Mouse (Mus musculus) left cerebral cortex, postnatal 10 days (tissue): ENCODE measurements around the gene Naa40. TPM values are rescaled to one million over a fixed set of nuclear protein-coding genes. Genes with fewer than 3 reads are reported as not detected.

ENCODE experiments used
- total RNA-seq, 2 experiments: library from RNA; stranded (reverse); gene quantifications; 2 replicates each; pipeline ENCODE4 v1.2.3; 2021

The Naa40 gene
- total RNA-seq, 2 experiments from 2014 or later, result 40.6 to 41.5 TPM

Other genes starting within 250 kb of the Naa40 start
- gene Dnajc4, start 248.6 kb downstream of the Naa40 start, total RNA-seq, result 10 to 100 TPM; 15.8 to 19.4 TPM
- gene Nudt22, start 245.1 kb downstream of the Naa40 start, total RNA-seq, result 1 to 10 TPM; 9.2 to 9.5 TPM
- gene Trpt1, start 245.1 kb downstream of the Naa40 start, total RNA-seq, result 10 to 100 TPM; 20.2 to 20.8 TPM
- 1 to 10 TPM; 3.7 to 5.5 TPM for gene Fermt3, start 221.7 kb downstream of the Naa40 start, total RNA-seq
- gene Stip1, start 201.2 kb downstream of the Naa40 start, total RNA-seq, result 100 to 1,000 TPM; 136 TPM
- 1 to 10 TPM; 8.0 to 8.9 TPM for gene Macrod1, start 184.4 kb downstream of the Naa40 start, total RNA-seq
- gene Flrt1, start 135.5 kb downstream of the Naa40 start, total RNA-seq, result 10 to 100 TPM; 23.0 to 26.0 TPM
- gene Otub1, start 34.9 kb downstream of the Naa40 start, total RNA-seq, result 100 to 1,000 TPM; 222 to 235 TPM
- gene Cox8a, start 23.6 kb downstream of the Naa40 start, total RNA-seq, result 100 to 1,000 TPM; 855 to 924 TPM
- gene Rcor2, start 26.1 kb upstream of the Naa40 start, total RNA-seq, result 10 to 100 TPM; 16.0 to 18.7 TPM
- gene Mark2, start 100.7 kb upstream of the Naa40 start, total RNA-seq, result 100 to 1,000 TPM; 113 to 116 TPM
- gene Spindoc, start 141.8 kb upstream of the Naa40 start, total RNA-seq, result 10 to 100 TPM; 33.4 to 38.2 TPM
- 10 to 100 TPM; 51.2 to 51.5 TPM for gene 2700081O15Rik, start 176.4 kb upstream of the Naa40 start, total RNA-seq
- gene Rtn3, start 242.1 kb upstream of the Naa40 start, total RNA-seq, result 100 to 1,000 TPM; 927 to 930 TPM